Mouse (Mus musculus): ENCODE measurements around the gene Dohh.

The Dohh gene

GRCm38 (mm10) chr10:81417227-81418215, 33.3 kb downstream of the Dohh start:
- no peak for DNase-seq (ENCODE audit: low read depth, low spot score)

- DNase-seq (ENCODE audit: low read depth, low spot score), result no peak
Observed at GRCm38 (mm10) chr10:81418216-81419070, 34.2 kb downstream of the Dohh start.

GRCm38 (mm10) chr10:81419111-81419928, 35.1 kb downstream of the Dohh start:
- DNase-seq (ENCODE audit: low read depth, low spot score), result no peak

- DNase-seq (ENCODE audit: low read depth, low spot score), result no peak
Observed at GRCm38 (mm10) chr10:81420191-81420767, 36.1 kb downstream of the Dohh start.

- no peak for DNase-seq (ENCODE audit: low read depth, low spot score)
Observed at GRCm38 (mm10) chr10:81421041-81421796, 37.0 kb downstream of the Dohh start.

GRCm38 (mm10) chr10:81421797-81422100, 37.5 kb downstream of the Dohh start:
- DNase-seq (ENCODE audit: low read depth, low spot score), result no peak

GRCm38 (mm10) chr10:81422191-81422590, 38.0 kb downstream of the Dohh start:
- no peak for DNase-seq (ENCODE audit: low read depth, low spot score)

GRCm38 (mm10) chr10:81422661-81423217, 38.5 kb downstream of the Dohh start:
- DNase-seq (ENCODE audit: low read depth, low spot score), result no peak

GRCm38 (mm10) chr10:81423476-81424245, 39.4 kb downstream of the Dohh start:
- no peak for DNase-seq (ENCODE audit: low read depth, low spot score)

GRCm38 (mm10) chr10:81424246-81425051, 40.2 kb downstream of the Dohh start:
- no peak for DNase-seq (ENCODE audit: low read depth, low spot score)

- DNase-seq (ENCODE audit: low read depth, low spot score), result no peak
Observed at GRCm38 (mm10) chr10:81425236-81425850, 41.1 kb downstream of the Dohh start.

- no peak for DNase-seq (ENCODE audit: low read depth, low spot score)
Observed at GRCm38 (mm10) chr10:81426081-81426671, 41.9 kb downstream of the Dohh start.

GRCm38 (mm10) chr10:81426897-81427296, 42.7 kb downstream of the Dohh start:
- no peak for DNase-seq (ENCODE audit: low read depth, low spot score)

GRCm38 (mm10) chr10:81427327-81427726, 43.1 kb downstream of the Dohh start:
- DNase-seq (ENCODE audit: low read depth, low spot score), result no peak

GRCm38 (mm10) chr10:81427804-81428506, 43.7 kb downstream of the Dohh start:
- no peak for DNase-seq (ENCODE audit: low read depth, low spot score)

- no peak for DNase-seq (ENCODE audit: low read depth, low spot score)
Observed at GRCm38 (mm10) chr10:81428507-81428870, 44.3 kb downstream of the Dohh start.

- DNase-seq (ENCODE audit: low read depth, low spot score), result no peak
Observed at GRCm38 (mm10) chr10:81429092-81429491, 44.9 kb downstream of the Dohh start.
